Mouse (Mus musculus): ENCODE data around the gene Mpp2. TPM values are rescaled to one million over a fixed set of nuclear protein-coding genes. Genes with fewer than 3 reads are reported as not detected.

Mpp2 gene
- polyA plus RNA-seq, 1 experiment: 4.3 TPM

- no peak for TF ChIP-seq MAX (IDR thresholded peaks at IDR 0.05; ENCODE audit: low read depth)
- no peak for TF ChIP-seq USF1 (IDR thresholded peaks at IDR 0.05; ENCODE audit: low read depth)
- no peak for TF ChIP-seq POLR2AphosphoS2 (IDR thresholded peaks at IDR 0.05; ENCODE audit: insufficient read length, low read depth)
- no peak for TF ChIP-seq POLR2A (IDR thresholded peaks at IDR 0.05; ENCODE audit: insufficient read length, low read depth)
- TF ChIP-seq REST (IDR thresholded peaks at IDR 0.05; ENCODE audit: insufficient read depth, insufficient read length): no peak
- no peak for TF ChIP-seq E2F4 (IDR thresholded peaks at IDR 0.05; ENCODE audit: insufficient read depth)
- no peak for TF ChIP-seq TCF12 (IDR thresholded peaks at IDR 0.05; ENCODE audit: insufficient read depth, poor library complexity, severe bottlenecking)
- no peak for TF ChIP-seq TCF3 (IDR thresholded peaks at IDR 0.05; ENCODE audit: insufficient read length, low read depth)
- TF ChIP-seq MYOG (IDR thresholded peaks at IDR 0.05; ENCODE audit: control insufficient read depth in 1 of 3, insufficient read depth in 1 of 3, insufficient read length in 2 of 3, low read depth in 2 of 3): no peak
- no peak for TF ChIP-seq MYOD1 (IDR thresholded peaks at IDR 0.05; ENCODE audit: control insufficient read depth in 1 of 3, insufficient read length in 2 of 3, low read depth in 2 of 3)
- no peak for TF ChIP-seq SRF (IDR thresholded peaks at IDR 0.05; ENCODE audit: control insufficient read depth, insufficient read length, low read depth)
- no peak for TF ChIP-seq CEBPB (IDR thresholded peaks at IDR 0.05; ENCODE audit: insufficient read depth, poor library complexity, severe bottlenecking)
- no peaks in the 10 kb centered on the region for H3K36me3 ChIP-seq (ENCODE audit: control insufficient read depth, insufficient read depth)
- H3K79me2 ChIP-seq (ENCODE audit: control insufficient read depth, insufficient read depth): no peaks in the 10 kb centered on the region
- H3ac ChIP-seq (ENCODE audit: control insufficient read depth, insufficient read length): no peak overlapping the region
- no peak overlapping the region for H3K4me3 ChIP-seq
- H3K27me3 ChIP-seq (ENCODE audit: control insufficient read depth, insufficient read depth, insufficient read length): peaks cover 26% of the 10 kb centered on the region
- no peak overlapping the region for H3K4me2 ChIP-seq (ENCODE audit: low read depth)
Measured at GRCm38 (mm10) chr11:102011510-102011909, 76.8 kb downstream of the Mpp2 start.

- Histone ChIP-seq H3K4me3 (no peak overlapping the region), H3ac (ENCODE audit: control insufficient read depth, insufficient read length) (no peak overlapping the region), H3K4me2 (ENCODE audit: low read depth) (no peak overlapping the region), H3K79me2 (ENCODE audit: control insufficient read depth, insufficient read depth) (no peaks in the 10 kb centered on the region), H3K36me3 (ENCODE audit: control insufficient read depth, insufficient read depth) (no peaks in the 10 kb centered on the region), H3K27me3 (ENCODE audit: control insufficient read depth, insufficient read depth, insufficient read length) (peaks cover 20% of the 10 kb centered on the region)
- no peak for TF ChIP-seq E2F4 (IDR thresholded peaks at IDR 0.05; ENCODE audit: insufficient read depth)
- no peak for TF ChIP-seq CEBPB (IDR thresholded peaks at IDR 0.05; ENCODE audit: insufficient read depth, poor library complexity, severe bottlenecking)
- TF ChIP-seq SRF (IDR thresholded peaks at IDR 0.05; ENCODE audit: control insufficient read depth, insufficient read length, low read depth): no peak
- no peak for TF ChIP-seq USF1 (IDR thresholded peaks at IDR 0.05; ENCODE audit: low read depth)
- TF ChIP-seq REST (IDR thresholded peaks at IDR 0.05; ENCODE audit: insufficient read depth, insufficient read length): no peak
- TF ChIP-seq MYOG (IDR thresholded peaks at IDR 0.05; ENCODE audit: control insufficient read depth in 1 of 3, insufficient read depth in 1 of 3, insufficient read length in 2 of 3, low read depth in 2 of 3): no peak
- TF ChIP-seq MYOD1 (IDR thresholded peaks at IDR 0.05; ENCODE audit: control insufficient read depth in 1 of 3, insufficient read length in 2 of 3, low read depth in 2 of 3): no peak
Measured at GRCm38 (mm10) chr11:102010140-102010539, 78.2 kb downstream of the Mpp2 start.

- Histone ChIP-seq H3K4me2 (ENCODE audit: low read depth) (no peak overlapping the region), H3K4me3 (no peak overlapping the region), H3K79me2 (ENCODE audit: control insufficient read depth, insufficient read depth) (no peaks in the 10 kb centered on the region), H3K36me3 (ENCODE audit: control insufficient read depth, insufficient read depth) (no peaks in the 10 kb centered on the region), H3K27me3 (ENCODE audit: control insufficient read depth, insufficient read depth, insufficient read length) (peaks cover 19% of the 10 kb centered on the region), H3ac (ENCODE audit: control insufficient read depth, insufficient read length) (no peak overlapping the region)
- TF ChIP-seq MYOG (IDR thresholded peaks at IDR 0.05; ENCODE audit: control insufficient read depth in 1 of 3, insufficient read depth in 1 of 3, insufficient read length in 2 of 3, low read depth in 2 of 3): no peak
- TF ChIP-seq TCF3 (IDR thresholded peaks at IDR 0.05; ENCODE audit: insufficient read length, low read depth): no peak
- no peak for TF ChIP-seq TCF12 (IDR thresholded peaks at IDR 0.05; ENCODE audit: insufficient read depth, poor library complexity, severe bottlenecking)
- no peak for TF ChIP-seq MAX (IDR thresholded peaks at IDR 0.05; ENCODE audit: low read depth)
- no peak for TF ChIP-seq E2F4 (IDR thresholded peaks at IDR 0.05; ENCODE audit: insufficient read depth)
- TF ChIP-seq REST (IDR thresholded peaks at IDR 0.05; ENCODE audit: insufficient read depth, insufficient read length): no peak
- no peak for TF ChIP-seq MYOD1 (IDR thresholded peaks at IDR 0.05; ENCODE audit: control insufficient read depth in 1 of 3, insufficient read length in 2 of 3, low read depth in 2 of 3)
- no peak for TF ChIP-seq CEBPB (IDR thresholded peaks at IDR 0.05; ENCODE audit: insufficient read depth, poor library complexity, severe bottlenecking)
- no peak for TF ChIP-seq POLR2A (IDR thresholded peaks at IDR 0.05; ENCODE audit: insufficient read length, low read depth)
- TF ChIP-seq SRF (IDR thresholded peaks at IDR 0.05; ENCODE audit: control insufficient read depth, insufficient read length, low read depth): no peak
- no peak for TF ChIP-seq USF1 (IDR thresholded peaks at IDR 0.05; ENCODE audit: low read depth)
- TF ChIP-seq POLR2AphosphoS2 (IDR thresholded peaks at IDR 0.05; ENCODE audit: insufficient read length, low read depth): no peak
Measured at GRCm38 (mm10) chr11:102008954-102009637, 79.2 kb downstream of the Mpp2 start.

GRCm38 (mm10) chr11:102008372-102008771 lies 79.9 kb downstream of the Mpp2 start:
- H3K27me3 ChIP-seq (ENCODE audit: control insufficient read depth, insufficient read depth, insufficient read length): peaks cover 14% of the 10 kb centered on the region
- TF ChIP-seq REST (IDR thresholded peaks at IDR 0.05; ENCODE audit: insufficient read depth, insufficient read length) (no peak), USF1 (IDR thresholded peaks at IDR 0.05; ENCODE audit: low read depth) (no peak), TCF3 (IDR thresholded peaks at IDR 0.05; ENCODE audit: insufficient read length, low read depth) (no peak), MYOD1 (IDR thresholded peaks at IDR 0.05; ENCODE audit: control insufficient read depth in 1 of 3, insufficient read length in 2 of 3, low read depth in 2 of 3) (no peak), SRF (IDR thresholded peaks at IDR 0.05; ENCODE audit: control insufficient read depth, insufficient read length, low read depth) (no peak), MAX (IDR thresholded peaks at IDR 0.05; ENCODE audit: low read depth) (no peak), POLR2A (IDR thresholded peaks at IDR 0.05; ENCODE audit: insufficient read length, low read depth) (no peak), E2F4 (IDR thresholded peaks at IDR 0.05; ENCODE audit: insufficient read depth) (no peak), POLR2AphosphoS2 (IDR thresholded peaks at IDR 0.05; ENCODE audit: insufficient read length, low read depth) (no peak)
- no peaks in the 10 kb centered on the region for H3K36me3 ChIP-seq (ENCODE audit: control insufficient read depth, insufficient read depth)
- no peaks in the 10 kb centered on the region for H3K79me2 ChIP-seq (ENCODE audit: control insufficient read depth, insufficient read depth)
- no peak overlapping the region for H3K4me2 ChIP-seq (ENCODE audit: low read depth)
- no peak overlapping the region for H3ac ChIP-seq (ENCODE audit: control insufficient read depth, insufficient read length)
- no peak overlapping the region for H3K4me3 ChIP-seq

Other genes starting within 250 kb of the Mpp2 start
- gene Meox1, start 194.1 kb downstream of the Mpp2 start, polyA plus RNA-seq (2012; fragmentation: generic; extraction: Trizol): 0.16 TPM
- 0.25 TPM for gene Sost, start 121.5 kb downstream of the Mpp2 start, polyA plus RNA-seq (2012; fragmentation: generic; extraction: Trizol)
- not detected for gene Cfap97d1, start 104.2 kb downstream of the Mpp2 start, polyA plus RNA-seq (2012; fragmentation: generic; extraction: Trizol)
- 81.1 TPM for gene Dusp3, start 101.5 kb downstream of the Mpp2 start, polyA plus RNA-seq (2012; fragmentation: generic; extraction: Trizol)
- gene Mpp3, start 60.1 kb downstream of the Mpp2 start, polyA plus RNA-seq (2012; fragmentation: generic; extraction: Trizol): 2.1 TPM
- not detected for gene Cd300lg, start 47.0 kb downstream of the Mpp2 start, polyA plus RNA-seq (2012; fragmentation: generic; extraction: Trizol)
- not detected for gene Ppy, start 12.8 kb upstream of the Mpp2 start, polyA plus RNA-seq (2012; fragmentation: generic; extraction: Trizol)
- not detected for gene Pyy, start 19.3 kb upstream of the Mpp2 start, polyA plus RNA-seq (2012; fragmentation: generic; extraction: Trizol)
- gene Nags, start 57.0 kb upstream of the Mpp2 start, polyA plus RNA-seq (2012; fragmentation: generic; extraction: Trizol): not detected
- 37.7 TPM for gene Tmem101, start 67.9 kb upstream of the Mpp2 start, polyA plus RNA-seq (2012; fragmentation: generic; extraction: Trizol)
- 33.1 TPM for gene Lsm12, start 96.8 kb upstream of the Mpp2 start, polyA plus RNA-seq (2012; fragmentation: generic; extraction: Trizol)
- gene G6pc3, start 101.1 kb upstream of the Mpp2 start, polyA plus RNA-seq (2012; fragmentation: generic; extraction: Trizol): 58.1 TPM
- 77.3 TPM for gene Hdac5, start 141.7 kb upstream of the Mpp2 start, polyA plus RNA-seq (2012; fragmentation: generic; extraction: Trizol)
- gene BC030867, start 160.4 kb upstream of the Mpp2 start, polyA plus RNA-seq (2012; fragmentation: generic; extraction: Trizol): 4.4 TPM
- gene Asb16, start 180.2 kb upstream of the Mpp2 start, polyA plus RNA-seq (2012; fragmentation: generic; extraction: Trizol): 5.1 TPM
- gene Tmub2, start 196.4 kb upstream of the Mpp2 start, polyA plus RNA-seq (2012; fragmentation: generic; extraction: Trizol): 39.5 TPM
- gene Atxn7l3, start 208.1 kb upstream of the Mpp2 start, polyA plus RNA-seq (2012; fragmentation: generic; extraction: Trizol): 39.5 TPM
- gene Ubtf, start 231.2 kb upstream of the Mpp2 start, polyA plus RNA-seq (2012; fragmentation: generic; extraction: Trizol): 58.6 TPM